Mouse (Mus musculus): Measurements from ENCODE around the gene Larp1.

Gene Larp1

DNA sequence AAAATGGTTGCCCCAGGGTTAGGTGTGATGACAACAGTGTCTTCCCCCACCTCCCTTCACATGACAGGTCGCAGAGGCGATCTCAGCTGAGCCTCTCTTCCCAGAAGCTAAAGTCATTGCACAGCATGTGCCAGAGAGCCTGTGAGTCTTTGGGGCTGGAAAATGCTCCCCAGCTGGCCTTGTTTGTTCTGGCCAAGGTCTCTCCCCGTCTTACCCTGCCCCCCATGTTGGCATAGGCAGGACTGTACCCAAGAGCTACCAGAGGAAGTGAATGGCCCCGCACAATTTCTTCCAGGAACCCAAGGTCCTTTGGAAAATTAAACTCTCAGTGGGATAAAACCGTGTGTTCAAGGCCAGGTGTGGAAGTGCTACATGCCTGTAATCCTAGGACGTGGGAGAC is 5.1 kb upstream of the Larp1 start:
- DNase-seq, result no peak

DNA sequence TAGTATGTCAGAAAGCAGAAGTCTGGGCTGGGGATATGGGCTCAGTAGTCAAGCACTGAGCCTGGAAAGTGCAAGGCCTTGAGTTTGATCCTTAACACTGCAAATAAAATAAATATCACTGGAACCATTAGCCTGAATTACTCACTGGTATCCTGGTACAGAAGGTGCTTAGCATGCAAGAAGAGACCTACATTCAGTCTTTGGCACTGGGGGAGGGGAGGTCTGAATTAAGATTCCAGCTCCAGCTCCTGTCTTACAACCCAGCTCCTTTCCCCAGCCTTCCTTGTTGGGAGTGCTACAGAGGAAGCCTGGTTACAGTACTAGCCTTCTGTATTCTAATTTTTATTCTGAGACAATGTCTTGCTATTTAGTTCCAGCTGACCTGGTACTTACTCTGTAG is 3.8 kb upstream of the Larp1 start:
- no peak for DNase-seq

DNA sequence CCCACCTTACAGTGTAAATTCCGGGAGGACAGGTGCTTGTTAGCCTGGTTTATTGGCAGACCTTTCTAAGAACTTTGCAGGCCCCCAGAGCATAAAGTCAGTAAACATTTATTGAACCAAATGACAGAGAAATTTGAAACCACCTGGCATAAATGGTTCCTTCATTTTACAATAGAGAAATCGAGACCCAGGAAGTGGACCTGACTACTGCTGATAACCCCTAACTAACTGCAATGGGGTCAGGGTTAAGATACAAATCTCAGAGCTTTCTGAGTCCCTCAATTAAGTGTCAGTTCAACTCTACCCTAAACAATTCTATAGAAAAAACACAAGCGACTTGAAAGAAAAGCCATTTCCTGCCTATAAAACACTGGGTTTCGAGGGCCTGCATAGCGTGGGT is 851 bp upstream of the Larp1 start:
- no peak for DNase-seq

DNA sequence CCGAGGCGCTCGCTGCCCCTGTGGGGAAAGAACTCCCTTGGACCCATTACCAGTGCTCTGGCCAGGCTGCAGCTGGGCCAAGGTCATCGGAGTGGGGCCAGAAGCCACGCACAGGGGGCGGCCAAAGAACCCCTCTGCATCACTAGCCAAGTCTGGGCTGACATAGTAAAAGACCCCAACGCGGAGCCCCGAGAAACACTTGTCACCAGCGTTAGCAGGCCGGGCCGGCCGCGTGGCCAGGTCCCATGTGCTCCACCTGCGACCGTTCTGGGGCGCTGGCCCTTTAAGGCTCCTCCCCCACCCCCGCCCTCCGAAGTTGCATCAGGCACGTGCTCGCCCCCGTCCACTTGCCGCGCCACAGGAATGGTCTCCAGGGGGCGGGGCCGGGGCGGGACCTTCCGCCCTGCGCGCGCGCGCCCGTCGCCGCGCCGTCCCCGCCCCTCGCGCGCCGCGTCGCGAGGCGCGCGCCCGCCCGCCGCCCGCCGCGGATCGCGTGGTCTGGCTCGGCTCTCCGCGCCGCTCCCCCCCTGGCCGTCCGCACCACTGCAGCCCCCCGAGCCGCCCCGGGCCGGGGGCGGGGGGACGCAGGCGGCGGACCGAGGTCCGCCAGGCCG is 320 bp upstream of the Larp1 start:
- peak; percentile 92 for DNase-seq

DNA sequence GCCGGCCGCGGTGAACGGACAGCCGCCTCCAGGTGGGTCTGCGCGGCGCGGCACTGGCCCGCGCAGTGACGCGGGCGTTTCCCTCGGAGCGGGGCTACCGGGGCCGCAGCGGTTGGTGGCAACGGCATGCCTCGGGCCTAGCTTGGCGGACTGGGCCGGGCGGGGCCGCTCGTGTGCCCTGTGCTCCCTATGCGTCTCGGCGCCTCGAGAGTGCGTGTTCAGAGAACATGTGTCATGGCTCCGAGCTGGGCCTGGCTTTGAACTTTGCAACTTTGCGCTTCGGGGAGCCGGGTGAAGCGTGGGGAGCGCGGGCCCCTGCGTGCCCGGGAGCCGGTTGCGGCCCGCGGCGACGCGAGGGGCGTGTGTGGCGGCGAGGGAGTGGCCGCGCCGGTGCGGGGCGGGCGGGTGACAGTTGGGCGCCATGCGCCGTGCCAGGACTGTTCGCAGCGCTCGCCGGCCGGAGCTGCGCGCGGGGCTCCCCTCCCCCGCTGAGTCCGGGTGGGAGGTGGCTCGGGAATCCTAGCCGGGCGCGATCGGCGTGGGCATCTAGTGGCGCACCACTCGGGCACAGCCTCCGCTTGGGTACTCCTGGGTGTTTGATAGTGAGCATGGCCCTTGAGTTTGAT is 765 bp downstream of the Larp1 start:
- DNase-seq, result peak; percentile 60

DNA sequence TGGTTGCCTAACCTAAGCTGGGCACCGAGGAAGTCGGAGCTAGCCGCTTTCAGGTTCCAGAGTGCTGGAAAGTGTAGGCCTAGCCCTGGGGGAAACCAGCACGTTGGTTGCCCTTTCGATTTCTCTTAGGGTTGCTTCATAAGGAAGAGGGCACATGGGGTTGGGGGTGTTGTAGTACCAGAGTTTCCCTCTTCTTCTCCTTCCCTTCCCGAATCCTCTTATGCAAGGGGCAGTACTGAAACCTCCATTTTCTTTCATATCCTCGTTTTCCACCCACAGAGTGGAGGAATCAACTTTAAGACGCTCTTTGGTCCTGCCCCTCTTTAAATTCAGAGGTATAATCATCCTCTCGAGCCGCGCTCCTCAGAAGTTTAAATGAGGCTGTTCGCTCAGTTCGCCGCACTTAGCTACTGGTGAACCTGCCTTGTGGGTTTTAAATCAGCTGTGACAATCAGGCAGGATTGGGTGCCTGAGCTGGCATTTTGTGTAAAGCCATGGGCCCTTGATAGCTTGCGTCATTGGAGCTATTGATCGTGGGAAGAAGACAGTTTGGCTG is 1.4 kb downstream of the Larp1 start:
- no peak for DNase-seq

- DNase-seq, result no peak
These were observed 2.1 kb downstream of the Larp1 start for GRCm38 (mm10) chr11:58010930-58011329.

- no peak for DNase-seq
These were observed 2.9 kb downstream of the Larp1 start for GRCm38 (mm10) chr11:58011813-58012212.

DNA sequence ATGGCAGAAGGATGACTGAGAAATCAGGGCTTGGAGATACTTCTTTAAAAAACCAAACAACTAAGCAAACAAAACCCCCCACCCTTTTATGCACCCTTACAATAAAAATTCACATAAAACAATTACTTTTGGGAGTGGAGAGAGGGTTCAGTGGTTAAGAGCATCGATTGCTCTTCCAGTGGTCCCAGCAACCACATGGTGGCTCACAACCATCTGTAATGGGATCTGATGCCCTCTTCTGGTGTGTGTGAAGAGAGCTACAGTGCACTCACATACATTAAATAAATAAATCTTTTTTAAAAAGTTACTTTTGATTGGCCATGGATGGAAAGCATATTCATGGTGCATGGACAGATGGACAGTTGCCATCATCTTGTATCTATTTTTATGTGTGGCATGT is 3.8 kb downstream of the Larp1 start:
- no peak for DNase-seq

DNA sequence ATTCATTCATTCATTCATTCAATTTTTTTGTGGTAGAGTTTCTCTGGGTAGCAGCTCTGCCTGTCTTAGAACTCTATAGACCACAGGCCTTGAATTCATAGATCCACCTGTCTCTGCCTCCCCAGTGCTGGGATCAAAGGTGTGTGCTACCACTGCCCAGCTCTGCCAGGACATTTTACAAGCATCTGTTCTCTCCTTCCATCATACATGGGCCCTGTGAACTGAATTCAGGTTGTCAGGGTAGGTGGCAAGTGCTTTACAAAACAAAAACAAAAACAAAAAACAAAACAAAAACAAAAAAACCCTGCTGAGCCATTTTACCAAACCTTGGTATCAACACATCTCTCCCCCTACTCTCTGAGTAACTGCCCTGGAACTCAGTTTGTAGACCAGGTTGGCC is 4.2 kb downstream of the Larp1 start:
- DNase-seq, result no peak

DNA sequence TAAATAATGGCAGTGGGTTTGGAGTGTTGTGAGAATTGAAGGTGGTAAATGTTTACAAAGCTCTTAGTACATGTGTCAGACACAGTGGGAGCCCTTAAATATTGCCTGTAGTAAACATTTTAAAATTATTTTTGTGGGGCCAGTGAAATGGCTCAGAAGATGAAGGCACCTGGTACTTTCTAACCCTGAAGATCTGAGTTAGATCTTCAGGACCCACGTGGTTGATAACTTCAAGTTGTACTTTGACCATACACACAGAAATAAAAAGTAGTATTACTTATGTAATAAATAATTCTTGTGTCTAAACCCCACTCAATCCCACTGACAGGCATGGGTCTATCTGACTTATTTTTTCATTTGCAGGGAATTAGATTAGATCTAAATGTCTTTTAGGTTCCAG is 5.7 kb downstream of the Larp1 start:
- DNase-seq, result no peak

GRCm38 (mm10) chr11:58015339-58015738 is 6.5 kb downstream of the Larp1 start:
- DNase-seq, result no peak

- DNase-seq, result no peak
These were observed 7.5 kb downstream of the Larp1 start for GRCm38 (mm10) chr11:58016371-58016770.

GRCm38 (mm10) chr11:58017422-58017821 is 8.6 kb downstream of the Larp1 start:
- no peak for DNase-seq

DNA sequence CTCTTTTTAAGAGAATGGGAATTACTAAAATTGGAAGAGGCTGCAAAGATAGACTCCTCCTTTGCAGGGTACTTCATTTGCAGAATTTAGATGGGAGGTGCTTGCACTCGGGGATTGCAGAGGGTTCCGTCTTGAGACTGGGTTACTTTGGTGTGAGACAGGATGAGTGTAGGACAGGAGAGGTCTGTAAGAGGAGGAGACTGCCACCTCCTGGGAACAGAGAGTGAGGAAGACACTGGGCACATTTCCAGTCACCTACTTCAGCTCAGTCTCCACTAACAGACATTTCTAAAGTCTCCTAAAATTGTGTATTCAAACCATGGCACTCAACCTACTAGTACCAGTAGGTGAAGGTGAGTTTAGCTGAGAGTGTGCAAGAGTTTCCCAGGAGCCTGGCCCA is 9.4 kb downstream of the Larp1 start:
- no peak for DNase-seq

DNA sequence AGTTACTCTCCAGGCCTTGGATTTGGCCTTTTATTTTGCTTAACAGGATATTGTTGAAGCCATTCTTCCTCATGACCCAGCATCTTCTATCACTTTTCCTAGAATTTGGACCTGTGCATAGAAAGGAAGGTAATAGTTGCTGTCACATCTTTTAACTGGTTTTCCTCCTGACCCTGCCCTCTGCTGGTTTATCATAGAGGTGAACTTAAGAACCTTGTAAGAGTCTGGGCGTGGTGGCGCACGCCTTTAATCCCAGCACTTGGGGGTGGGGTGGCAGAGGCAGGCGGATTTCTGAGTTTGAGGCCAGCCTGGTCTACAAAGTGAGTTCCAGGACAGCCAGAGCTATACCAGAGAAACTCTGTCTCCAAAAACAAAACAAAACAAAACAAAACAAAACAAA is 9.8 kb downstream of the Larp1 start:
- DNase-seq, result no peak

- DNase-seq, result no peak
These were observed 12.2 kb downstream of the Larp1 start for GRCm38 (mm10) chr11:58021095-58021494.

- no peak for DNase-seq
These were observed 12.8 kb downstream of the Larp1 start for GRCm38 (mm10) chr11:58021618-58022017.

DNA sequence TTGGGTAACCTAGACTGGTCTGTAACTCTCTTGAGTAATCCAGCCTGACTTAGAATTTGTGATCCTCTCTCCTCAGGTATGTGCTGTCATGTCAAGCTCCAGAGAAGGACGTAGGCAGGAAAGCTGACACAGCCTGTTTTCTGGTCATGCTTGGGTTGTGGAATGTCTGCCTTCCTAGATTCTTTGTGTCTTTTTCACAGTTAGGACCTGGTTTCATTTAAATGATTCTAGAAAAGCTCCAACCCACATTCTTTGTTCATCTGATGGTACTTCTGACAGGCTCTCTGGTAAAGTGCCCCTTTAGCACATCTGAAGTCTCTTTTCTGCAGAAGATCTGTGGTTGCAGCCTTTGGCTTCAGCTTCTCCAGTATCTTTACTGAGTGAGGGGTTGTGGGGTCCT is 15.4 kb downstream of the Larp1 start:
- no peak for DNase-seq

DNA sequence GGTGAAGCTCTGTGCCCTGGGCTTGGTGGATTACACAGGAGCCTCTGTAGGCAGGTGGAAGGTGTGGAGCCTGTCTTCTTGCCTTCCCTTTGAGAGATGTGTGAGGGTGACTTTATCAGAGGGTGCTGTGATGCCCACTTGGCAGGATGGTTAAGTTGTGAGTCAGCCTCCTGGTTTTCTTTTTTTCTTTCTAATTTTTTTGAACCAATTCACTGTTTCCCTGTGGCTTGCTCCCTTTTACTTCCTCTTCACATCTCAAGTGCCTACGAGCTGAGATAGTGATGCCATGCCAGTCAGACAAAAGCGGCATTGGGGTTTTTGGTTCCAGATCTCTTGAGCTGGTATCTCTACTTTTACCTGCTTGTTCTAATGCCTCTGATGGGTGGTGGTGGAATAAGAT is 15.8 kb downstream of the Larp1 start:
- no peak for DNase-seq

DNA sequence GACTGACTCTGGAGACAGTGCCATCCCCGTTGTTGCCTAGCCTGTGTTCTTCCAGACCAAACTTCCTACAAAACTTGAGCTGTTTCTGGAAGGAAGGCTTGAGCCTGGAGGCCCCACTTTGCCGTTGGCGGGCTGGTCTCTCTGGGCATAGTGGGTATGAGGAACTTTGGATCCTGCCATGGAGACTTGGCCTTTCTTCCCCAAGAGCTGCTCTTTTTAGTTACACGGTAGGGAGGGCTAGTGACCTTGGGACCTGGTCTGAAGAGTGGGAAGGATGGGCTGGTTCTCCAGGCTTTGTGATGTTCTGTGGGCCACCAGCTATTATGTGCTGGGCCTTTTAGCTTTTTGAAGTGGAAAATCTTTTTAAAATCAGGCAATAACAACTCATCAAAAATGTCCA is 17.0 kb downstream of the Larp1 start:
- DNase-seq, result no peak

GRCm38 (mm10) chr11:58026337-58026736 is 17.5 kb downstream of the Larp1 start:
- DNase-seq, result no peak

DNA sequence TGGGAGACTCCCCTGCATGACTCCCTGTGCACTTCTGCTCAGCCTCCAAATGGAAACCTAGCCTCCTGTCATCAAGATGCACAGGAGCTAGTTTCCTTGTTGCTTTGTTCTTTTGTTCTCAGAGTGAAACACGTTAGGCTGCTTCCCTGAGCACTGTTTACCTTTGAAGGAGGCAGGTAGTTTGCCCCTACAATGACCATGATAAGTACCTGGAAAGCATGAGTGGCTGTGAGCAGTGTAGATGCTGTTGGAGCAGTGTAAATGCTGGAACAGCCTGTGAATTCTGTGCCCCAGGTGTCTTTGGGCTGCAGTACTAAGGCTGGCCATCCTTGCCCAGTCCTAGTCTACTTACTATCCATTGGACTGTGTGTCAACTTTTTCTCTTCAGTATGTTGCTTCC is 18.0 kb downstream of the Larp1 start:
- no peak for DNase-seq

- DNase-seq, result no peak
These were observed 20.1 kb downstream of the Larp1 start for GRCm38 (mm10) chr11:58028981-58029380.

- DNase-seq, result no peak
These were observed 21.0 kb downstream of the Larp1 start for GRCm38 (mm10) chr11:58029869-58030268.
